Mouse (Mus musculus) lung, embryonic 16.5 days (tissue): ENCODE results near the gene Pde4a. TPM values are rescaled to one million over a fixed set of nuclear protein-coding genes. Genes with fewer than 3 reads are reported as not detected.
A peak's percentile ranks its signal among the peaks of the same experiment; 100 is the strongest.

Experiments
- ATAC-seq: fragments of 200-750 bp; cut with Nextera tagmentation; 2 replicates; pipeline ENCODE4 v1.8.0; 2017; ENCODE audit warnings: low read depth, mild to moderate bottlenecking, moderate library complexity
- H3K27ac ChIP-seq: fragments of 300-500 bp; sonication (generic); 2 replicates; pipeline ENCODE4 v1.5.1; 2014; ENCODE audit warnings: mild to moderate bottlenecking, control low read depth, low read length
- H3K27me3 ChIP-seq: fragments of 300-500 bp; sonication (generic); 2 replicates; pipeline ENCODE4 v1.6.1; 2014; ENCODE audit warnings: low read depth, low read length, mixed read lengths; ENCODE audit not compliant: control insufficient read depth, insufficient read depth
- H3K36me3 ChIP-seq: fragments of 300-500 bp; sonication (generic); 2 replicates; pipeline ENCODE4 v1.6.1; 2014; ENCODE audit warnings: low read length; ENCODE audit not compliant: control insufficient read depth, insufficient read depth
- H3K4me1 ChIP-seq: fragments of 300-500 bp; sonication (generic); replicated peaks from 2 replicates; pipeline ENCODE4 v1.6.1; 2014; ENCODE audit warnings: low read length, mixed read lengths; ENCODE audit not compliant: control insufficient read depth, insufficient read depth
- H3K4me2 ChIP-seq: fragments of 300-500 bp; sonication (generic); 2 replicates; pipeline ENCODE4 v1.6.1; 2014; ENCODE audit warnings: low read depth, low read length, control low read depth
- H3K4me3 ChIP-seq: fragments of 300-500 bp; sonication (generic); 2 replicates; pipeline ENCODE4 v1.5.1; 2014; ENCODE audit warnings: mild to moderate bottlenecking, low read length, control low read depth
- H3K9ac ChIP-seq: fragments of 300-500 bp; sonication (generic); 2 replicates; pipeline ENCODE4 v1.6.1; 2014; ENCODE audit warnings: low read length, control low read depth
- H3K9me3 ChIP-seq: fragments of 300-500 bp; sonication (generic); 2 replicates; pipeline ENCODE4 v1.6.1; 2016; ENCODE audit warnings: low read length; ENCODE audit not compliant: control insufficient read depth
- WGBS: fragments of 180-500 bp; shearing (Covaris S2); extraction: QIAGEN DNeasy Blood & Tissue Kit; methylation state at CpG from one replicate; pipeline ENCODE4 v1.1.7; 2014; 5-methylcytosine and 5-hydroxymethylcytosine counted together
- polyA plus RNA-seq: library from polyadenylated mRNA; unstranded; fragments of >200 nt; fragmentation: Nextera tagmentation; extraction: Ambion mirVana; gene quantifications from 2 replicates; pipeline ENCODE4 v1.2.1, GENCODE M21; 2015

The Pde4a gene
- polyA plus RNA-seq, 1 experiment from 2014 or later = 11.0 TPM

DNA sequence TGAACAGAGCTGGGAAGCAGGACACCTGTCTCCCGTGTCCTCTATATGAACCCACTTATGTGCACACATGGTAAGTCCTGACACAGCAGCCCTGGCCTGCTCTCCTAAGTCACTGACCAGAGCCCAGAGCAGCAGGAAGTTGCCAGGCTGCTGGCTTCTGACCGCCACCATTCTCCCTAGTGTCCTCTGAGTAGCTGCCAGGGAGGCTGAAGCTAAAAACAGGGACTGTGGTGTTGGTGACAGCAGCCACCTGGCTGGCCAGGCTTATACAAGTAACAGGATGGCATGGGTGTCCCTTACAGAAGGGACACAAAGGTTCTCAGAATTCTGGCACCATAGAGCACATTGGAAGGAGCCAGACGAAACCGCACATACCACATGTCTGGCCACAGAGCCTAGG lies 20.1 kb upstream of the Pde4a start:
- 72% methylated on average over 4 of the region's 4 CpGs for WGBS
- H3K36me3 ChIP-seq = peaks cover 32% of the 10 kb centered on the region
- H3K9ac ChIP-seq = no peak overlapping the region
- H3K4me3 ChIP-seq = no peak overlapping the region
- no peaks in the 10 kb centered on the region for H3K9me3 ChIP-seq
- H3K27me3 ChIP-seq = no peaks in the 10 kb centered on the region
- no peak overlapping the region for H3K4me2 ChIP-seq
- no peak overlapping the region for H3K27ac ChIP-seq
- no peak for ATAC-seq
- H3K4me1 ChIP-seq = peaks cover 31% of the 10 kb centered on the region

DNA sequence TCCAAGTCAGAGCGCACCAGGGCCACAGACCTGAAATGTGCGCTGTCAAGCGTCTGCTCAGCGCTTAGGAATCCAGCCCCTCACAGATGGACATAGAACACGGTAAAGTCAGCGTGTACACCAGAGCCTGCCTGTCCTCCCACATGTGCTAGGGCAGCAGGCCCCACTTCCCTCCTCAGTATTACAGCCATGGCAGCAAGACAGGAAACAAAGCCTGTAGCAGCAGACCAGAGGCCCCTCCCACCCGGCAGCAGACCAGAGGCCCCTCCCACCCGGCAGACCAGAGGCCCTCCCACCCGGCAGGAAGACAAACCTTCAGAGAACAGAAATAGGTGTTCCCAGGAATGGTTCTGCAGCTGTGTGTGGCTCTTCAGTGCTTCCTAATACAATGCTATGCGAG lies 18.8 kb upstream of the Pde4a start:
- H3K36me3 ChIP-seq = peaks cover 21% of the 10 kb centered on the region
- H3K9ac ChIP-seq = peak overlapping the region; percentile 49; the same call in 1 of the 2 replicates
- H3K27me3 ChIP-seq = no peaks in the 10 kb centered on the region
- peak overlapping the region; percentile 10; the same call in 1 of the 2 replicates for H3K4me3 ChIP-seq
- H3K4me1 ChIP-seq = peaks cover 31% of the 10 kb centered on the region
- peak; percentile 27; the same call in 1 of the 2 replicates for ATAC-seq
- H3K9me3 ChIP-seq = no peaks in the 10 kb centered on the region
- H3K4me2 ChIP-seq = peak overlapping the region; percentile 30; the same call in 1 of the 2 replicates
- WGBS = 33% methylated on average over 10 of the region's 10 CpGs
- H3K27ac ChIP-seq = no peak overlapping the region

DNA sequence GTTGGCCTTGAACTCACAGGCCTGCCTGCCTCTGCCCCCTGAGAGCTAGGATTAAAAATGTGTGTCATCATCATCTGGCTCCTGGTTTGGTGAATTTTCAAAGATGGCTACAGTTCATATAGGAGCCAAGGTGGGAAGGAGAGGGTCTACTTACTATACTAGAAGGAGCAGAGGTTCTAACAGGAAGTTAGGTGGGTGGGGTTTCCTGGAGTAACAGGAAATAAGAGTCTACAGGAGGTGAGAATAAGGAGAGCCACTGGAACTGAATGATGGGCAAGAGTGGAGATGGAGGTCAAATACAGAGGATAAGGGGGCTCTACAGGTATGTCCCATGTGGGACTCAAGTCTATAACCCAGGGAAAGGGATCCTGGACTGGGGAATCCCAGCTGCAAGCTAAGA lies 17.1 kb upstream of the Pde4a start:
- Histone ChIP-seq H3K27me3 (no peaks in the 10 kb centered on the region), H3K4me2 (peak overlapping the region; percentile 92), H3K4me1 (peaks cover 36% of the 10 kb centered on the region), H3K27ac (no peak overlapping the region), H3K9ac (peak overlapping the region; percentile 93), H3K9me3 (no peaks in the 10 kb centered on the region), H3K36me3 (peaks cover 8% of the 10 kb centered on the region; the same call in 1 of the 2 replicates), H3K4me3 (peak overlapping the region; percentile 87)
- ATAC-seq = no peak

DNA sequence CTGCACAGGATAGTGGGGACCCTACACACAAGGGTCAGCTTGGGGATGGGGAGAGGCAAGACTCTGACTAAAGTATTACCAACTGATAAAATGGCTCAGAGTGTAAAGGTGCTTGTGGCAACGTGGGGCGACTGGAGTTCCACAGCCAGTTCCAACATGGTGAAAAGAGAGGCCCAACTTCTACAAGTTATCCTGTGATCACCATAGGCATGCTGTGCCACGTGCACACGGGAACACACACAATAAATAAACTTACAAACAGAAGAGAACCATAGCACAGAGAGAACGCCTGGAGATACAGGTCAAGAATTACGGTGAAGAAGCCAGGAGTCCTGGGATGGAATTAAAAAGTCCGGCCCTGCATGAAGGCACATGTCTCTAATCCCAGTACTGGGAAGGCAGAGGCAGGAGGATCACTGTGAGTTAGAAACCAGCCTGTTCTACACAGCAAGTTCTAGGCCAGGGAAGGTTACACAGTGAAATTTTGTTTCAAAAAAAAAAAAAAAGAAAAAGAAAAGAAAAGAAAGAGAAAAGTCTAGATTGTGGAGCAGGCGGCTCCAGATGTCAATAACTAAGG lies 16.3 kb upstream of the Pde4a start:
- peak overlapping the region; percentile 92 for H3K4me2 ChIP-seq
- no peak for ATAC-seq
- H3K36me3 ChIP-seq = peaks cover 8% of the 10 kb centered on the region; the same call in 1 of the 2 replicates
- peaks cover 43% of the 10 kb centered on the region for H3K4me1 ChIP-seq
- H3K9me3 ChIP-seq = no peaks in the 10 kb centered on the region
- peak overlapping the region; percentile 93 for H3K9ac ChIP-seq
- peak overlapping the region; percentile 79 for H3K27ac ChIP-seq
- H3K27me3 ChIP-seq = no peaks in the 10 kb centered on the region
- H3K4me3 ChIP-seq = peak overlapping the region; percentile 87
- WGBS = 4% methylated on average over 8 of the region's 8 CpGs

- Histone ChIP-seq H3K27ac (peak within 1 kb of the TSS; percentile 79), H3K4me2 (peak within 1 kb of the TSS; percentile 92), H3K4me3 (peak within 1 kb of the TSS; percentile 87), H3K4me1 (peaks cover 46% of the 10 kb centered on the region), H3K27me3 (no peaks in the 10 kb centered on the region), H3K36me3 (peaks cover 4% of the 10 kb centered on the region; the same call in 1 of the 2 replicates), H3K9me3 (no peaks in the 10 kb centered on the region), H3K9ac (peak within 1 kb of the TSS; percentile 93)
- peak; percentile 96 for ATAC-seq
- 2% methylated on average over 55 of the region's 56 CpGs for WGBS
These were observed 15.7 kb upstream of the Pde4a start, which contains the start of gene Cdc37 for GRCm38 (mm10) chr9:21149654-21150419. Gene Cdc37, minus strand, starts transcription at chr9:21149982.

DNA sequence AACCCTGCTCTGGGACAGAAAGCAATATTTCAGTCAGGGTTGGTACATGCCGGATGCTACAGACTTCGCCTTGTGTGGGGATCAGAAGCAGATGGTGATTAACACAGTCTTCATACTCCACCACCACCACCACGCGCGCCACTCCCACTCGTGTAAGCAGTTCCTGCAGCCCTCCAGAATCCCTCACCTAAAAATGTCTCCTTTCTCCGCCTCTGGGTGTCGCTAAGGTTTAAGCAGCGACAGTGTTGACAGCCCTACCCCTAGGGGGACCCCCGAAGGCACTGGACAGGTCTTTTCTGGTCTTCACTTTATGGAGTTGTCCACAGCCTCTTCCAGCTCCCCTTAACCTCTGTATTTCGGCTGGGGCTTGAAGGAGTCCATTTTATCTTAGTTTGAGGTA lies 12.8 kb upstream of the Pde4a start:
- Histone ChIP-seq H3K9ac (peak overlapping the region; percentile 60; the same call in 1 of the 2 replicates), H3K36me3 (no peaks in the 10 kb centered on the region)

DNA sequence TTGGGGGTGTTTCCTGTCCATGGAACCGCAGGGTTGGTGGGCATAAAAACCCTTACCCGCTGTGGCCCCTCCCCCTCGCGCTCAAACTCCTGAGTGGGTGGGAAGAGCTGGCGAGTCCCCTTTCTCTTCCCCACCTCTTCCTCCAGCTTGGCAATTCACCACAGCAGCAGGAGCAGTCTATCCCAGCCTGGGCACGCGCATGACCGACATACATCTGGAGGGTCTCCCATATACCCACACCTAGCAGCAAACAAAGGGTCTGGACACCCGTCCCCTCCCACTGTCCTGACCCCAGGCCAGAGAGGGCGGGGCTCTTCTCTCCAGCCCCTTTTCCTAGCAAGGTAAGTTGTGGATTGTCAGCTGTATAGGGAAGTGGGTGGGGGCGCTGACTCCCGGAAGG lies 12.2 kb upstream of the Pde4a start:
- Histone ChIP-seq H3K9ac (peak overlapping the region; percentile 60), H3K27me3 (no peaks in the 10 kb centered on the region), H3K27ac (peak overlapping the region; percentile 81), H3K4me3 (peak overlapping the region; percentile 41), H3K9me3 (no peaks in the 10 kb centered on the region), H3K36me3 (no peaks in the 10 kb centered on the region), H3K4me1 (peaks cover 24% of the 10 kb centered on the region), H3K4me2 (peak overlapping the region; percentile 71)
- peak; percentile 10; the same call in 1 of the 2 replicates for ATAC-seq
- 3% methylated on average over 12 of the region's 12 CpGs for WGBS

More for the DNA sequence above, 12.8 kb upstream of the Pde4a start:
- Histone ChIP-seq H3K4me2 (peak overlapping the region; percentile 71), H3K4me3 (peak overlapping the region; percentile 41), H3K4me1 (peaks cover 30% of the 10 kb centered on the region), H3K9me3 (no peaks in the 10 kb centered on the region), H3K27ac (no peak overlapping the region; the same call in 1 of the 2 replicates), H3K27me3 (no peaks in the 10 kb centered on the region)
- ATAC-seq = peak; percentile 26; the same call in 1 of the 2 replicates
- 2% methylated on average over 11 of the region's 11 CpGs for WGBS

GRCm38 (mm10) chr9:21153833-21154232 lies 11.7 kb upstream of the Pde4a start:
- Histone ChIP-seq H3K36me3 (no peaks in the 10 kb centered on the region), H3K4me1 (peaks cover 19% of the 10 kb centered on the region), H3K9ac (peak overlapping the region; percentile 60), H3K27me3 (no peaks in the 10 kb centered on the region), H3K27ac (peak overlapping the region; percentile 81), H3K4me2 (peak overlapping the region; percentile 71), H3K9me3 (no peaks in the 10 kb centered on the region), H3K4me3 (peak overlapping the region; percentile 41)
- WGBS = 2% methylated on average over 5 of the region's 5 CpGs
- ATAC-seq = peak; percentile 19; the same call in 1 of the 2 replicates

- Histone ChIP-seq H3K9me3 (no peaks in the 10 kb centered on the region), H3K36me3 (no peaks in the 10 kb centered on the region), H3K9ac (no peak overlapping the region), H3K27me3 (no peaks in the 10 kb centered on the region), H3K4me2 (no peak overlapping the region), H3K27ac (no peak overlapping the region), H3K4me3 (no peak overlapping the region), H3K4me1 (peaks cover 15% of the 10 kb centered on the region)
- ATAC-seq = no peak
- 81% methylated on average over 3 of the region's 3 CpGs for WGBS
These were observed 10.7 kb upstream of the Pde4a start for GRCm38 (mm10) chr9:21154787-21155186.
